Mouse (Mus musculus): ENCODE measurements around the gene Dnah6. TPM values are rescaled to one million over a fixed set of nuclear protein-coding genes. Genes with fewer than 3 reads are reported as not detected.

Dnah6 gene
- 0.05 and 0.10 TPM in 2 replicates for polyA plus RNA-seq (2015; fragmentation: Nextera tagmentation; extraction: Ambion mirVana)

GRCm38 (mm10) chr6:73221189-73221957 is at the start of gene Dnah6:
Gene Dnah6, minus strand, starts transcription at chr6:73221651.
- Histone ChIP-seq H3K4me2 (ENCODE audit: low read depth, low read length) (peak within 1 kb of the TSS; percentile 78), H3K27ac (ENCODE audit: low read length) (peak within 1 kb of the TSS; percentile 71), H3K9ac (ENCODE audit: low read length) (peak within 1 kb of the TSS; percentile 65), H3K9me3 (replicated peaks; ENCODE audit: control insufficient read depth, low read length) (no peaks in the 10 kb centered on the region), H3K27me3 (ENCODE audit: control insufficient read depth, insufficient read depth, low read length) (no peaks in the 10 kb centered on the region), H3K4me3 (replicated peaks; ENCODE audit: low read length) (peak within 1 kb of the TSS; percentile 48), H3K36me3 (ENCODE audit: control insufficient read depth, insufficient read depth, low read length) (no peaks in the 10 kb centered on the region), H3K4me1 (ENCODE audit: control insufficient read depth, insufficient read depth, low read length) (0 out of 2 replicates have a peak, but pooled peaks cover 6% of the 10 kb centered on the region)
- 31% methylated on average over 25 of the region's 25 CpGs for WGBS
- ATAC-seq (ENCODE audit: insufficient read depth, low FRiP score): peak; percentile 97

GRCm38 (mm10) chr6:73269374-73269773 is 47.9 kb upstream of the Dnah6 start:
- H3K4me3 ChIP-seq (replicated peaks; ENCODE audit: low read length): no peak overlapping the region
- no peak for ATAC-seq (ENCODE audit: insufficient read depth, low FRiP score)
- peaks cover 21% of the 10 kb centered on the region for H3K36me3 ChIP-seq (ENCODE audit: control insufficient read depth, insufficient read depth, low read length)
- no peak overlapping the region for H3K27ac ChIP-seq (ENCODE audit: low read length)
- H3K4me2 ChIP-seq (ENCODE audit: low read depth, low read length): no peak overlapping the region
- H3K9me3 ChIP-seq (replicated peaks; ENCODE audit: control insufficient read depth, low read length): no peaks in the 10 kb centered on the region
- 91% methylated on average over 3 of the region's 3 CpGs for WGBS
- H3K27me3 ChIP-seq (ENCODE audit: control insufficient read depth, insufficient read depth, low read length): no peaks in the 10 kb centered on the region
- H3K4me1 ChIP-seq (ENCODE audit: control insufficient read depth, insufficient read depth, low read length): no peaks in the 10 kb centered on the region
- H3K9ac ChIP-seq (ENCODE audit: low read length): no peak overlapping the region

- Histone ChIP-seq H3K9me3 (replicated peaks; ENCODE audit: control insufficient read depth, low read length) (no peaks in the 10 kb centered on the region), H3K36me3 (ENCODE audit: control insufficient read depth, insufficient read depth, low read length) (peaks cover 22% of the 10 kb centered on the region), H3K27ac (ENCODE audit: low read length) (no peak overlapping the region), H3K4me3 (replicated peaks; ENCODE audit: low read length) (no peak overlapping the region), H3K9ac (ENCODE audit: low read length) (no peak overlapping the region), H3K4me2 (ENCODE audit: low read depth, low read length) (no peak overlapping the region), H3K27me3 (ENCODE audit: control insufficient read depth, insufficient read depth, low read length) (no peaks in the 10 kb centered on the region), H3K4me1 (ENCODE audit: control insufficient read depth, insufficient read depth, low read length) (no peaks in the 10 kb centered on the region)
- no peak for ATAC-seq (ENCODE audit: insufficient read depth, low FRiP score)
- WGBS: 89% methylated on average over 8 of the region's 8 CpGs
These were observed 46.4 kb upstream of the Dnah6 start for GRCm38 (mm10) chr6:73267738-73268311.

- Histone ChIP-seq H3K4me3 (replicated peaks; ENCODE audit: low read length) (no peak overlapping the region), H3K4me2 (ENCODE audit: low read depth, low read length) (no peak overlapping the region), H3K36me3 (ENCODE audit: control insufficient read depth, insufficient read depth, low read length) (peaks cover 11% of the 10 kb centered on the region; the same call in 1 of the 2 replicates), H3K27me3 (ENCODE audit: control insufficient read depth, insufficient read depth, low read length) (no peaks in the 10 kb centered on the region), H3K4me1 (ENCODE audit: control insufficient read depth, insufficient read depth, low read length) (no peaks in the 10 kb centered on the region), H3K9ac (ENCODE audit: low read length) (no peak overlapping the region), H3K9me3 (replicated peaks; ENCODE audit: control insufficient read depth, low read length) (no peaks in the 10 kb centered on the region), H3K27ac (ENCODE audit: low read length) (no peak overlapping the region)
- no peak for ATAC-seq (ENCODE audit: insufficient read depth, low FRiP score)
- 78% methylated on average over 2 of the region's 2 CpGs for WGBS
These were observed 43.4 kb upstream of the Dnah6 start for GRCm38 (mm10) chr6:73264801-73265200.

- H3K9me3 ChIP-seq (replicated peaks; ENCODE audit: control insufficient read depth, low read length): no peaks in the 10 kb centered on the region
- H3K4me2 ChIP-seq (ENCODE audit: low read depth, low read length): no peak overlapping the region
- H3K27me3 ChIP-seq (ENCODE audit: control insufficient read depth, insufficient read depth, low read length): no peaks in the 10 kb centered on the region
- H3K9ac ChIP-seq (ENCODE audit: low read length): no peak overlapping the region
- no peaks in the 10 kb centered on the region for H3K4me1 ChIP-seq (ENCODE audit: control insufficient read depth, insufficient read depth, low read length)
- WGBS: 85% methylated on average over 6 of the region's 6 CpGs
- ATAC-seq (ENCODE audit: insufficient read depth, low FRiP score): no peak
- H3K27ac ChIP-seq (ENCODE audit: low read length): no peak overlapping the region
- peaks cover 21% of the 10 kb centered on the region for H3K36me3 ChIP-seq (ENCODE audit: control insufficient read depth, insufficient read depth, low read length)
- H3K4me3 ChIP-seq (replicated peaks; ENCODE audit: low read length): no peak overlapping the region
These were observed 38.7 kb upstream of the Dnah6 start for GRCm38 (mm10) chr6:73260110-73260509.

- Histone ChIP-seq H3K4me3 (replicated peaks; ENCODE audit: low read length) (no peak overlapping the region), H3K9ac (ENCODE audit: low read length) (no peak overlapping the region), H3K4me2 (ENCODE audit: low read depth, low read length) (no peak overlapping the region), H3K36me3 (ENCODE audit: control insufficient read depth, insufficient read depth, low read length) (peaks cover 10% of the 10 kb centered on the region; the same call in 1 of the 2 replicates), H3K27ac (ENCODE audit: low read length) (no peak overlapping the region), H3K27me3 (ENCODE audit: control insufficient read depth, insufficient read depth, low read length) (no peaks in the 10 kb centered on the region), H3K4me1 (ENCODE audit: control insufficient read depth, insufficient read depth, low read length) (0 out of 2 replicates have a peak, but pooled peaks cover 3% of the 10 kb centered on the region), H3K9me3 (replicated peaks; ENCODE audit: control insufficient read depth, low read length) (no peaks in the 10 kb centered on the region)
- WGBS: 91% methylated on average over 7 of the region's 7 CpGs
- no peak for ATAC-seq (ENCODE audit: insufficient read depth, low FRiP score)
These were observed 35.6 kb upstream of the Dnah6 start for GRCm38 (mm10) chr6:73257068-73257467.

- no peaks in the 10 kb centered on the region for H3K9me3 ChIP-seq (replicated peaks; ENCODE audit: control insufficient read depth, low read length)
- H3K27me3 ChIP-seq (ENCODE audit: control insufficient read depth, insufficient read depth, low read length): no peaks in the 10 kb centered on the region
- peaks cover 11% of the 10 kb centered on the region for H3K4me1 ChIP-seq (ENCODE audit: control insufficient read depth, insufficient read depth, low read length)
- H3K9ac ChIP-seq (ENCODE audit: low read length): no peak overlapping the region
- H3K27ac ChIP-seq (ENCODE audit: low read length): no peak overlapping the region
- no peak for ATAC-seq (ENCODE audit: insufficient read depth, low FRiP score)
- H3K4me2 ChIP-seq (ENCODE audit: low read depth, low read length): no peak overlapping the region
- H3K36me3 ChIP-seq (ENCODE audit: control insufficient read depth, insufficient read depth, low read length): peaks cover 10% of the 10 kb centered on the region; the same call in 1 of the 2 replicates
- no peak overlapping the region for H3K4me3 ChIP-seq (replicated peaks; ENCODE audit: low read length)
- 73% methylated on average over 9 of the region's 9 CpGs for WGBS
These were observed 33.1 kb upstream of the Dnah6 start for GRCm38 (mm10) chr6:73254307-73255228.

GRCm38 (mm10) chr6:73253584-73253983 is 32.1 kb upstream of the Dnah6 start:
- Histone ChIP-seq H3K27ac (ENCODE audit: low read length) (no peak overlapping the region), H3K9ac (ENCODE audit: low read length) (no peak overlapping the region), H3K27me3 (ENCODE audit: control insufficient read depth, insufficient read depth, low read length) (no peaks in the 10 kb centered on the region), H3K9me3 (replicated peaks; ENCODE audit: control insufficient read depth, low read length) (no peaks in the 10 kb centered on the region), H3K36me3 (ENCODE audit: control insufficient read depth, insufficient read depth, low read length) (peaks cover 9% of the 10 kb centered on the region; the same call in 1 of the 2 replicates), H3K4me2 (ENCODE audit: low read depth, low read length) (no peak overlapping the region), H3K4me1 (ENCODE audit: control insufficient read depth, insufficient read depth, low read length) (peaks cover 16% of the 10 kb centered on the region), H3K4me3 (replicated peaks; ENCODE audit: low read length) (no peak overlapping the region)
- 60% methylated on average over 4 of the region's 4 CpGs for WGBS
- ATAC-seq (ENCODE audit: insufficient read depth, low FRiP score): no peak

All from stomach, embryonic 16.5 days (tissue).